Mouse (Mus musculus): Measurements from ENCODE around the gene Zfp651.

Gene Zfp651

DNA sequence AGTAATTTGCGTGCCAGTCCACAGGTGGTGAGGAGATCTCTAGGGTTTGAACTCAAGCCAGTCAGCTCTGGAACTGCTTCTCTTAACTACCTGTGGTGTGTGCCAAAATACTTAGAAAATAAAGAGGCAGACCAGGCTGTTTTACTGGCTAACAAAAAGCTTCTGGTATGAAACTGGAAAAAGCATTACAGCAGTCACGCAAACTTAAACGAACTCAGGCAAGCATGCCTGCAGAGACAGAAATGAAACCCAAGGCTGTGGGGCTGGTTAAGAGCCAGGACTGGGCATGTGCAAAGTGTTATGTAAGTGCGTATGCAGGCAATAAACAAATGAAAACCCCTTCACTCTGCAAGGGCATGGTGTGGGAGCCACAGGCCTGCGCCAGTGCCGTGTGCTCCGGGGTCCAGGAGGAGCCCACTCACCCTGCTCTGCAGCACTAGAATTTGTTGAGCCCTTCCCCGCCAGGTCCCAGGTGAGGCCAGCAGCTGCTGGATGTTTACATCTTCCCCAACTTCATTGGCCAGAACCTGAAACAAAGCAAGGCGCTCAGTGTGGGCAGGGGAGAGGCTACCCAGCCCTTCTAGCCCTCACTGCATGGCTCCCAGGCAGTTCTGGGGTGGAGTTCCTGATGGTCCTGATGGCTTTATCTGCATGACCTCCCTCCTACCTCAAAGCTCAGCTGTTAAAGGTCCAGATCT lies 60.1 kb downstream of the Zfp651 start:
- DNase-seq = no peak

DNA sequence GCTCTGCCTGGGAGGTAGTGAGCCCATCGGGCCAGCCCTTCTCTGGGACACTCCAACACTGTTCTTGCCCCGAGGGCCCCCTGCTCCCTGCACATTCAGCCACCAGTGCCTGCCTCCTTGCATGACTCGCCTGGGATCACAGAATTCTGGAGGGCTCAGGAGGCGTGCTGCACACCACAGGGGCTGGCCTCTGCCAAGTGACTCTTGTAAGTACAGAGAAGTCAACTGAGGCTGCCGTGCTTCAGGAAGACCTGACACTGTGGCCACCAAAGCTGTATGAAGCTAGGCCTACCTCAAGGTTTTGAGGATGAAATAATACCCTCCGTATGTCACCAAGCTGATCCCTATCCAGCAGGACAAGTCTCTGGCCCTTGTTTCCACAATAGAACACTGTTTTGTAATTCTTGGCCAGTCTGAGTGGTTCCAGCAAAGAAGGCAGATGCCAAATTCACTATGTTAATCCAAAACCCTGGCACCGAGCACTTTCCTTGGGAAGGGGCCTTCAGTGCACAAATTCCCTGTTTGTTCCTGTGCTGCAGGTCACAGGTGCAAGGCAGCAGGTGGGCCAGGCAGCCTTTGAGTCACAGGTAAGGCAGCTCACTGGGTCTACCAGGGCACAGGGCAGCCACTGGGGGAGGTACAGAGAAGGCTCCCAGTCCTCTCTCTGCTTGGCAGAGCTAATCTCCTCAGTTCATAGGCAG lies 60.8 kb downstream of the Zfp651 start:
- DNase-seq = no peak

DNA sequence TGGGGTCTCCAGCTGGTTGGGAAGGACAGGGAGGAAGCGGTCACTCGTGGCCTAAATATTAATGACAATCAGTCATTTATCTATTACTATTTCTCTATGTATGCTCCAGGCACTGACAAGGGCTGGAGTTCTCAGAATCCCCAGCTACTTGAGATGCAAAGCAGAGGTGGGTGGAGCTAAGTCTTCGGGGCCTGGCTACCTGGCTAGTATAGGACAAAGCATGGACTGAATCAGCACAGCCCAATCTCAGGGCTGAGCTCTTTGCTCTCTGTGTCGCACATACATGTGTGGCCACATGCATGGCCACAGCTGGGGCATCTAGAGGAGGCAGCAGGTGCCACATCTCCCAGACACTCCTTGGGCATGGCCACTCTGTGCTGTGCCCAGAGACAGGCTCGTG lies 61.6 kb downstream of the Zfp651 start:
- DNase-seq = no peak
